7 mouse cellular contexts compared by ENCODE assay signal in genomic region chr4:137864769-137865168, GRCm38 (mm10). TPM values are rescaled to one million over a fixed set of nuclear protein-coding genes. Genes with fewer than 3 reads are reported as not detected.
DNase-seq lines count a peak whose midpoint lies in the region; ATAC-seq lines count a peak whose summit lies in the region.

No protein-coding gene starts in this region.

- peak; percentile 19 for DNase-seq in thymus, postnatal 0 days (ENCODE audit: low spot score)
- DNase-seq in thymus, postnatal 4 days: no peak
- DNase-seq in liver: peak; percentile 21
- no peak for DNase-seq in embryo, embryonic 9.5 days (ENCODE audit: extremely low spot score)

- H3K27me3 ChIP-seq in heart, embryonic 11.5 days (ENCODE audit: control insufficient read depth, insufficient read depth, low read length): no peaks in the 10 kb centered on the region
- no peaks in the 10 kb centered on the region for H3K27me3 ChIP-seq in neural tube, embryonic 15.5 days (replicated peaks)

- no peaks in the 10 kb centered on the region for H3K36me3 ChIP-seq in heart, embryonic 11.5 days (ENCODE audit: control insufficient read depth, insufficient read depth, low read length)
- H3K36me3 ChIP-seq in neural tube, embryonic 15.5 days: no peaks in the 10 kb centered on the region

- H3K4me2 ChIP-seq in heart, embryonic 11.5 days: peak overlapping the region; percentile 84
- peak overlapping the region; percentile 47 for H3K4me2 ChIP-seq in neural tube, embryonic 15.5 days

- H3K9me3 ChIP-seq in heart, embryonic 11.5 days (replicated peaks; ENCODE audit: control insufficient read depth, low read length): no peaks in the 10 kb centered on the region
- no peaks in the 10 kb centered on the region for H3K9me3 ChIP-seq in neural tube, embryonic 15.5 days (replicated peaks)

- 27% methylated on average over 9 of the region's 9 CpGs for WGBS in heart, embryonic 11.5 days (ENCODE audit: insufficient replicate concordance)
- WGBS in neural tube, embryonic 15.5 days: 40% methylated on average over 9 of the region's 9 CpGs

- peak overlapping the region; percentile 52; the same call in 1 of the 2 replicates for H3K9ac ChIP-seq in heart, embryonic 11.5 days (ENCODE audit: low read depth, low read length)
- no peak overlapping the region for H3K9ac ChIP-seq in neural tube, embryonic 15.5 days (replicated peaks)

- H3K27ac ChIP-seq in heart, embryonic 11.5 days (ENCODE audit: low read depth, low read length): peak overlapping the region; percentile 29
- H3K27ac ChIP-seq in neural tube, embryonic 15.5 days (replicated peaks): peak overlapping the region; percentile 18; the same call in 1 of the 2 replicates

- peak overlapping the region; percentile 69 for H3K4me3 ChIP-seq in heart, embryonic 11.5 days (ENCODE audit: low read depth, low read length)
- peak overlapping the region; percentile 16 for H3K4me3 ChIP-seq in neural tube, embryonic 15.5 days (replicated peaks)

- ATAC-seq in heart, embryonic 11.5 days (replicated peaks; ENCODE audit: insufficient number of reproducible peaks, low FRiP score, low TSS enrichment): no peak
- ATAC-seq in neural tube, embryonic 15.5 days (ENCODE audit: low FRiP score): no peak
- no peak for ATAC-seq in inflammation-experienced regulatory T-cells, adult 6 months

- peaks cover 35% of the 10 kb centered on the region for H3K4me1 ChIP-seq in heart, embryonic 11.5 days (ENCODE audit: control insufficient read depth, insufficient read depth, low read length)
- H3K4me1 ChIP-seq in neural tube, embryonic 15.5 days: peaks cover 68% of the 10 kb centered on the region

RNA-seq across cellular contexts. Expression of gene Ece1, which starts 2.7 kb away (rescaled TPM):
- 14.6 and 18.3 TPM in 2 replicates for polyA plus RNA-seq in thymus, postnatal 0 days (2015; fragmentation: Nextera tagmentation; extraction: Ambion mirVana)
- polyA plus RNA-seq in heart, embryonic 11.5 days (2014; fragmentation: Nextera tagmentation; extraction: Ambion mirVana): 129 and 157 TPM in 2 replicates
- 23.0 TPM in 2 replicates for polyA plus RNA-seq in neural tube, embryonic 15.5 days (2015; fragmentation: Nextera tagmentation; extraction: Ambion mirVana)
- polyA plus RNA-seq in inflammation-experienced regulatory T-cells, adult 6 months (2017; shearing (Covaris generic)): 10 to 100 TPM; 18.2 to 32.0 (median 23.3) TPM

Comparison
In these comparisons a context has a peak if more than half of its experiments do, and no peak if none do; other contexts are left out.
1. DNase-seq: peak in thymus, postnatal 0 days (single experiment) and liver (single experiment); none in thymus, postnatal 4 days (single experiment) and embryo, embryonic 9.5 days (single experiment).